Mouse (Mus musculus) ES-Bruce4 (cell line): ENCODE measurements at regions not wholly inside any gene's neighbourhood (a gene's known extent, or its start where the extent isn't known, plus 50 kb on each side); places are given as distances from the start of the nearest gene placed in this dataset.

Experiments used
- CTCF ChIP-seq: IDR thresholded peaks from one replicate; pipeline ENCODE4 v1.8.1; 2011; ENCODE audit warnings: low read depth, low read length
- EP300 ChIP-seq: IDR thresholded peaks from 2 replicates; pipeline ENCODE4 v1.6.1; 2011; ENCODE audit warnings: low read depth, low read length; ENCODE audit not compliant: insufficient read depth

GRCm38 (mm10) chr7:136379319-136379718 is 515.1 kb upstream of the Mgmt start:
- TF ChIP-seq CTCF (no peak), EP300 (no peak)
